Mouse (Mus musculus): ENCODE results near the gene Lcn11.

Gene Lcn11

DNA sequence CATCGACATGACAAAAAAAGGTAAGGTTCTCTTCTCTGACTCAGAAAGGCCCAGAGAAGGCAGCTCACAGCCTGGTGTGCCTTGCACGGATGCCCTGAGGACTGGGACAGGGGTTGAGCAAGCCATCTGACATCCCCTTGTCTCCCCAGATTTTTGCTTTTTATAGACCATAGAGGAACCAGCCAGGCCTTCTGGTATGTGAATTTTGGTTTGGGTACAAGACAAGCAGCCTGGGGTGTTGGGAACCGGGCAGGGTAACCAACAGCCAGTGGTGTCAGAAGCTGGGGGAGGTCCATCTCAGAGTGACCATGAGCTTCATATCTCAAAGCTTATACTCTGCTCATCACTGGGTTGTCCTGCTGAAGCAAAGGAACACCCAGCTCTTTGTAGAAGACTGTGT, 47.9 kb downstream of the Lcn11 start:
- in situ Hi-C loops (cut with MseI, MboI), result no loop called here

DNA sequence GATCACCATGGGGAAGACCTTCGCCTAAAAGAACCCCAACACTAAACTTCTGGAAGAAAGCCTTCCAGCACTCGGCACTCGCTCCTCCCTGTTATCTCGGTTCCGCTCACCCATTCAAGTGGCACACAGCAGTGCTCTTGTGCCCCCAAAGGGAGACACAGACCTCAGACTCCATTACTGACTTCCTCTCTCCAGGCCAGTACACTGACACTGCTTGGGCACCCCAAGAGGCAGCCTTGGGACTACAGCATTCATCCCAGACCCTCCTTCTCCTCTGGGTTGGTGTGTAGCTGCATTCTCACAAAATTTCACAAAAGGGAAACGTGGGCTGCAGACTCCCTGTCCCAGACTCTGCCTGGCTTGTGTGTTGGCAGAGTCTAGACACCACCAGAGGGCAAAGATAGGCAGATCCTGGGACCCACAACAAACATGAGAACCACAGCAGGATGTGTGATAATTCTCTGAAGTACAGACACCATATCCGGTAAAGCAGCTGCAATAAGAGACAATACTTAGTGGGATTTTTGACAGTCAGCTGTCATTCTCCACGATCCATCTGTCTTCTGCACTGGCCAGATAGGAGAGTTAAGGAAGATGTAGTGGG, 51.6 kb downstream of the Lcn11 start:
- in situ Hi-C loops (cut with MseI, MboI), result no loop called here

Data from mouse trophoblast stem cell (cell line).